Mouse (Mus musculus) midbrain, embryonic 10.5 days (tissue): ENCODE data around the gene Gimap4. TPM values are rescaled to one million over a fixed set of nuclear protein-coding genes. Genes with fewer than 3 reads are reported as not detected.

Experiments
- DNase-seq: peaks from one replicate; pipeline ENCODE4 v3.0.0-alpha.2; 2017; ENCODE audit warnings: low spot score
- H3K27ac ChIP-seq: fragments of 300-500 bp; sonication (generic); replicated peaks from 2 replicates; pipeline ENCODE4 v1.5.1; 2016; ENCODE audit warnings: mild to moderate bottlenecking
- H3K27me3 ChIP-seq: fragments of 300-500 bp; sonication (generic); 2 replicates; pipeline ENCODE4 v1.6.1; 2016; ENCODE audit warnings: low read depth, mild to moderate bottlenecking; ENCODE audit not compliant: poor library complexity, severe bottlenecking
- H3K36me3 ChIP-seq: fragments of 300-500 bp; sonication (generic); 2 replicates; pipeline ENCODE4 v1.6.1; 2016; ENCODE audit warnings: mild to moderate bottlenecking, moderate library complexity
- H3K4me1 ChIP-seq: fragments of 300-500 bp; sonication (generic); 2 replicates; pipeline ENCODE4 v1.6.1; 2016
- H3K4me3 ChIP-seq: fragments of 300-500 bp; sonication (generic); 2 replicates; pipeline ENCODE4 v1.5.1; 2016; ENCODE audit warnings: mild to moderate bottlenecking, moderate library complexity
- H3K9me3 ChIP-seq: fragments of 300-500 bp; sonication (generic); replicated peaks from 2 replicates; pipeline ENCODE4 v1.6.1; 2016; ENCODE audit warnings: mild to moderate bottlenecking
- WGBS: fragments of 180-500 bp; shearing (Covaris S2); methylation state at CpG from one replicate; pipeline ENCODE4 v1.1.7; 2016; 5-methylcytosine and 5-hydroxymethylcytosine counted together
- polyA plus RNA-seq: library from polyadenylated mRNA; unstranded; fragments of >200 nt; fragmentation: Nextera tagmentation; extraction: Ambion mirVana; gene quantifications from 2 replicates; pipeline ENCODE4 v1.2.1, GENCODE M21; 2016

The Gimap4 gene
- polyA plus RNA-seq, 1 experiment from 2014 or later: 5.2 TPM

DNA sequence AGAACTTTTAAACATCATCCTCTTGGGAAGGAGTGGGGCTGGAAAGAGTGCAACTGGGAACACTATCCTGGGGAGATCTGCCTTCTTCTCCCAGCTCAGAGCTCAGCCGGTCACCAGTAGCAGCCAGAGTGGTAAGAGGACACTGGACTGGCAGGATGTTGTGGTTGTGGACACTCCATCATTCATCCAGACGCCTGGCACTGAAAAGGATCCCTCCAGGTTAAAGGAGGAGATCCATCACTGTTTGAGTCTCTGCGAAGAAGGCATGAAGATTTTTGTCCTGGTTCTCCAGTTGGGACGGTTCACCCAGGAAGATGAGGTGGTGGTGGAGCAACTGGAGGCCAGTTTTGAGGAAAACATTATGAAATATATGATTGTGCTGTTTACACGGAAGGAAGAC, 25.6 kb upstream of the Gimap4 start:
- H3K9me3 ChIP-seq: no peaks in the 10 kb centered on the region
- H3K4me3 ChIP-seq: no peak overlapping the region
- no peaks in the 10 kb centered on the region for H3K4me1 ChIP-seq
- H3K27ac ChIP-seq: no peak overlapping the region
- 86% methylated on average over 5 of the region's 5 CpGs for WGBS
- H3K27me3 ChIP-seq: no peaks in the 10 kb centered on the region
- no peak for DNase-seq
- H3K36me3 ChIP-seq: no peaks in the 10 kb centered on the region

- H3K4me3 ChIP-seq: no peak overlapping the region
- no peaks in the 10 kb centered on the region for H3K27me3 ChIP-seq
- H3K4me1 ChIP-seq: no peaks in the 10 kb centered on the region
- H3K27ac ChIP-seq: no peak overlapping the region
- no peaks in the 10 kb centered on the region for H3K9me3 ChIP-seq
- 78% methylated on average over 4 of the region's 4 CpGs for WGBS
- H3K36me3 ChIP-seq: no peaks in the 10 kb centered on the region
- DNase-seq: no peak
Observed at GRCm38 (mm10) chr6:48664750-48665149, 19.6 kb upstream of the Gimap4 start.

GRCm38 (mm10) chr6:48665471-48665870, 18.9 kb upstream of the Gimap4 start:
- 94% methylated on average over 9 of the region's 9 CpGs for WGBS
- no peaks in the 10 kb centered on the region for H3K27me3 ChIP-seq
- no peaks in the 10 kb centered on the region for H3K9me3 ChIP-seq
- DNase-seq: no peak
- H3K4me1 ChIP-seq: no peaks in the 10 kb centered on the region
- H3K4me3 ChIP-seq: no peak overlapping the region
- H3K27ac ChIP-seq: no peak overlapping the region
- H3K36me3 ChIP-seq: no peaks in the 10 kb centered on the region

DNA sequence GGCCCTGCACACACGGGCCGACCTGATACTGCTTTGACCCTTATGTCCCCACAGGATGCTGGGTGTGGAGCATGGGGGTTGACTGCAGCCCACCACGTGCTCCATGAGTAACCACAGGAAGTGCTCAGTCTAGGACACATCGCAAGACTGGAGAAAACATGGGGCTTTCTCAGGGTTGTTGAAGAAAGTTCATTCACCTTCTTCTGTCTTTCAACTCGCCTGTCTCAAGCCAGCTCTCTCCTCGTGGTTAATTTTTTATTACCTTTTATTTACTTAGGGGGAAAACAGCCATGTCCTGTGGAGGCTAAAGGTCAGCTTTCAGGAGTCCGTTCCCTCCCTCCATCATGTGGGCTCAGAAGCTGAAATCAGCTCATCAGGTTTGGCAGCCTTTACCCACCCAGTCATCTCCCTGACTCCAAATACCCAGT, 18.2 kb upstream of the Gimap4 start:
- DNase-seq: no peak
- Histone ChIP-seq H3K9me3 (no peaks in the 10 kb centered on the region), H3K27me3 (no peaks in the 10 kb centered on the region), H3K4me1 (no peaks in the 10 kb centered on the region), H3K36me3 (no peaks in the 10 kb centered on the region), H3K4me3 (no peak overlapping the region), H3K27ac (no peak overlapping the region)
- 70% methylated on average over 7 of the region's 7 CpGs for WGBS

- Histone ChIP-seq H3K36me3 (no peaks in the 10 kb centered on the region), H3K4me1 (no peaks in the 10 kb centered on the region), H3K9me3 (no peaks in the 10 kb centered on the region), H3K27ac (no peak overlapping the region), H3K27me3 (no peaks in the 10 kb centered on the region), H3K4me3 (no peak overlapping the region)
- no peak for DNase-seq
Observed at GRCm38 (mm10) chr6:48668022-48668421, 16.3 kb upstream of the Gimap4 start.

GRCm38 (mm10) chr6:48669446-48669969, 14.8 kb upstream of the Gimap4 start:
- WGBS: 79% methylated on average over 2 of the region's 2 CpGs
- DNase-seq: no peak
- no peaks in the 10 kb centered on the region for H3K27me3 ChIP-seq
- H3K36me3 ChIP-seq: no peaks in the 10 kb centered on the region
- H3K4me3 ChIP-seq: no peak overlapping the region
- no peak overlapping the region for H3K27ac ChIP-seq
- H3K4me1 ChIP-seq: no peaks in the 10 kb centered on the region
- no peaks in the 10 kb centered on the region for H3K9me3 ChIP-seq

- Histone ChIP-seq H3K36me3 (no peaks in the 10 kb centered on the region), H3K4me3 (no peak overlapping the region), H3K4me1 (peaks cover 11% of the 10 kb centered on the region), H3K9me3 (no peaks in the 10 kb centered on the region), H3K27me3 (no peaks in the 10 kb centered on the region), H3K27ac (no peak overlapping the region)
- WGBS: 95% methylated on average over 9 of the region's 9 CpGs
- no peak for DNase-seq
Observed at GRCm38 (mm10) chr6:48674291-48675058, 9.9 kb upstream of the Gimap4 start.

DNA sequence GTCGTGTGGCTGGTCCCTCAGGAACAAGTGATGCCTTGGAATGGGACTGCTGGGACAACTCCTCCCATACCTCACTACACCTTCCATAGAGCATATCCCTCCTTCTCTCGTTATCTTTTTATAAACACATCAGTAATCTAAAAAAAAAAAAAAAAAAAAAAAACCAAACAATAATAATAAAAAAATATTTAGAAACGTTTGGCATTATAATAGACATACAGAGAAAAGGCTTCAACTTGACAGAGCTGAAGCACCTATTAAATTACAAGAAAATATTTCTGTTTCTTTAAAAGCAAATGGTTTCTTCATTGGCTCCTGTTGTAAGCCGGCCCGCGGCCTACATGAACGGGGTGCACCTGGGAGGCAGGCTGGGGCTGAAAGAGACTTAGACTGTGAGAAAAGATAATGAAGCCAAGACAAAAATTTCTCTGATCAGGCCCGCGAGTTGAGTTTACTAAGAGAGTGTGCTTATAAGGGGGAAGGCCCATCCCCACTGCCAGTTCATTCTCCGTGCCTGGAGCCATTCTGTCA, 8.9 kb upstream of the Gimap4 start:
- WGBS: 47% methylated on average over 10 of the region's 10 CpGs
- Histone ChIP-seq H3K9me3 (no peaks in the 10 kb centered on the region), H3K27me3 (no peaks in the 10 kb centered on the region), H3K4me1 (peaks cover 11% of the 10 kb centered on the region), H3K4me3 (peak overlapping the region; percentile 34), H3K27ac (peak overlapping the region; percentile 63; the same call in 1 of the 2 replicates), H3K36me3 (no peaks in the 10 kb centered on the region)
- DNase-seq: no peak

DNA sequence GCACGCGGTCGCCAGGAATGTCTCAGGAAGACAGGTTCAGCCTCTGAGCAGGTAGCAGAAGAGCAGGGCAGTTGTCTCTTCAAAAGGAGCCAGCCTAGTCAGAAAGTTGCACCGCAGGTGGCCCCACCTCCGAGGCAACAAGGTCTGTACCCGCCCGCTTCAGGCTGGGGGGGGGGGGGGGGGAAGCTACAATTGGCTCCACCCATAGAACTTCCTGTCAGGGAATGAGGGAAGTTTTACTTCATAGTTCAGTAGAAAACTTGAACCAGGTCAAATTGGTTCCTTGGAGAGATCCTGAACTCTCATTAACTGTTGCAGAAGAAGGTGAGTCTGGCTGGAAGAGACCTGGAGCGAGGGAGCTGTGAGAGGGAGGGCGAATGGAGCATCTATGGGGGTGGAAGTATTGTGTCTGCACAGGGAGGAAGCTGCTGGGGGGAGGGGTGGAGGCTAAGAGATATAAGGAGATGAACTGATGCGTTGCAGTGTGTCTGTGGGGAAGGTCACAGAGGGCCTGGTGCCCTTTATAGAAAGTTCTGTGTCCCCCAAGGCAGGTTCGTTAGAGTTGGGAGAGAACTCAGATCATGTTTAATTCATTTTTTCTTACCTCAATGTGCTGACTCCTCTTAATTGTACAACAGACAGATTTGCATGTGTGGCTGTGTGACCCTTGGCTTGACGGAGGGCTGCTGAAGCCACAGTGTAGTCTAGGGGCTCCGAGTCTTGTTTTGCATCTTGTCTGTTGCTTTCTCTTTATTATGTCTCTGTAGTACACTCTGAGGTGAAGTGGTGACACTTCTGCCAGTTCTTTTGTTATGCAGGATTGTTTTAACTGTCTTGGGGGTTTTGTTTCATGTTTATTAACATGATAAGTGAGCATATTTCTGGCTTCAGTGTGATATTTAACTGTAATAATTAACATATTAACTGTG, 8.2 kb upstream of the Gimap4 start, which contains the start of gene Gimap9:
TSS of gene Gimap9 (plus strand) at position 199 of the 929 bp plus-strand sequence.
- peak within 1 kb of the TSS; percentile 34 for H3K4me3 ChIP-seq
- no peaks in the 10 kb centered on the region for H3K9me3 ChIP-seq
- DNase-seq: peak; percentile 22
- H3K27me3 ChIP-seq: no peaks in the 10 kb centered on the region
- no peaks in the 10 kb centered on the region for H3K36me3 ChIP-seq
- H3K4me1 ChIP-seq: peaks cover 11% of the 10 kb centered on the region
- 18% methylated on average over 13 of the region's 13 CpGs for WGBS
- peak within 1 kb of the TSS; percentile 63 for H3K27ac ChIP-seq

- H3K9me3 ChIP-seq: no peaks in the 10 kb centered on the region
- H3K27ac ChIP-seq: no peak overlapping the region
- no peaks in the 10 kb centered on the region for H3K27me3 ChIP-seq
- WGBS: 86% methylated on average over 5 of the region's 5 CpGs
- no peak for DNase-seq
- H3K36me3 ChIP-seq: no peaks in the 10 kb centered on the region
- H3K4me1 ChIP-seq: peaks cover 11% of the 10 kb centered on the region
- H3K4me3 ChIP-seq: no peak overlapping the region
Observed at GRCm38 (mm10) chr6:48676860-48677415, 7.4 kb upstream of the Gimap4 start.

DNA sequence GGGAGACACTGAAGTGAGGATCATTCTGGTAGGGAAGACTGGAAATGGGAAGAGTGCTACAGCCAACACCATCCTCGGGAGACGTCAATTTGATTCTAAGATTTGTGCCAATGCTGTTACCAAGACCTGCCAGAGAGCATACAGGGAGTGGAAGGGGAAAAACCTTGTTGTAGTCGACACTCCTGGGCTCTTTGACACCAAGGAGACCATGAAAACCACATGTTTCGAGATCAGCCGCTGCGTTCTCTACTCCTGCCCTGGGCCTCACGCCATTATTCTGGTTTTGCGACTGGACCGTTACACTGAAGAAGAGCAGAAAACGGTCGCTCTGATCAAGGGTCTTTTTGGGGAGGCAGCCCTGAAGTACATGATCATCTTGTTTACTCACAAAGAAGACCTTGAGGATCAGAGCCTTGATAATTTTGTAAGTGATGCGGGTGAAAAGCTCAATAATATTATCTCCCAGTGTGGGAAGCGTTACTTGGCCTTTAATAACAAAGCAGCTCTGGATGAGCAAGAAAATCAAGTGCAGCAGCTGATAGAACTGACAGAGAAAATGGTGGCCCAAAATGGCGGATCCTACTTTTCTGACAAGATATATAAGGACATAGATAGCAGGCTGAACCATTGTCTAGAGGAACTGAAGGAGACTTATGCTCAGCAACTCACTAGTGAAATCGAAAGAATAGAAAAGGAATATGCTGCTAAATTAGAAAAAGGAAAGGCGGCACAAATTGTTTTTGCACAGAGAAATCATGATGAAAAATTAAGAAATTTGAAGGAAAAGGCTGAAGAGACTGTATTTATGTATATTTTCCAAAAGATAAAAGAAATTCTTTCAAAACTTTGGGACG, 6.6 kb upstream of the Gimap4 start:
- Histone ChIP-seq H3K4me3 (no peak overlapping the region), H3K27ac (no peak overlapping the region), H3K4me1 (peaks cover 11% of the 10 kb centered on the region), H3K36me3 (no peaks in the 10 kb centered on the region), H3K9me3 (no peaks in the 10 kb centered on the region), H3K27me3 (no peaks in the 10 kb centered on the region)
- DNase-seq: no peak
- 93% methylated on average over 17 of the region's 17 CpGs for WGBS

DNA sequence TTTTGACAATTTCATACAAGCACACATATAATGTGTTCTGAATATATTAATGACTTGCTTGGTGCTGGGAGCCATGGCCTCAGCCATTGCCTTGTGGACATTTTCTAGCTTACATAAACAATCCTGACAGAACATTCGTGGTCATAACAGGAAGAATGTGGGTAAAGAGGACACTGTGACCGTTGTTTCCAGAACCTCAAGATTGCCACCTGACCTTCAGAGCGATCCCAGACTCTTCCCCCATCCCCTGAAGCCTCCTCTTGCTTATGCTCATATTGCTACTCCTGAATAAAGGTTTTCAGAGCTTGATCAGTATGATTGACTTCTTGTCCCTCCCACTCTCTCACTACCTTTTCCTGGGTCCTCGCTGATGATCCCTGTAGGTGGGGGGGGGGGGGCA, 6.0 kb upstream of the Gimap4 start:
- H3K36me3 ChIP-seq: no peaks in the 10 kb centered on the region
- no peak overlapping the region for H3K27ac ChIP-seq
- no peak for DNase-seq
- no peaks in the 10 kb centered on the region for H3K27me3 ChIP-seq
- no peaks in the 10 kb centered on the region for H3K9me3 ChIP-seq
- H3K4me1 ChIP-seq: peaks cover 11% of the 10 kb centered on the region
- H3K4me3 ChIP-seq: no peak overlapping the region
- 86% methylated on average over 4 of the region's 4 CpGs for WGBS
